Mouse (Mus musculus) lung, adult 10 weeks (tissue): ENCODE measurements around the gene Olfr924. TPM values are rescaled to one million over a fixed set of nuclear protein-coding genes. Genes with fewer than 3 reads are reported as not detected.

Experiments used
- polyA plus RNA-seq: library from polyadenylated mRNA; stranded (reverse); fragments of 350-450 nt; fragmentation: Illumina TruSeq; extraction: RNeasy Lipid Tissue Mini Kit (QIAGEN cat#74804); gene quantifications from one replicate; pipeline ENCODE4 v1.2.3, GENCODE M21; 2014; ENCODE audit warnings: low read depth, low replicate concordance; ENCODE audit not compliant: insufficient read depth

Olfr924 gene
- not detected for polyA plus RNA-seq

DNA sequence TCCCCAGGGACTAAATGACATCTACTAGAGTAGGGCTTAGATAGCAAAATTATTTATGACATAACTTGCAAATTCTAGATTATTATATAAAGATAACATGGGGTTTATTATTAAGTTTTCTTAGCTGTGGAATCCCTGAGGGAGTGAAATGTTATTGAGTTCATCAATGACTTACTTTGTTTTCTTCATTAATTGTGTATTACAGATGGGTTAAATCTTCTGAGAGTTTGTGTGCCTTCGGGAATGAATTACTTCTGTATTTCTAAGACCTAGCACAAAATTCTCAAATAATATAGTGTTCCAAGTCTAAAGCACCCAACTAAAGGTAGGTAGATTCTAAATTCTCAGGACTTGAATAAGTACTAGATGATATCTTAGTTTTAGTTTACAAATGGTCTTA is at the start of gene Olfr924:
Gene Olfr924, plus strand, starts transcription at position 301 of the 400 bp plus-strand sequence.

DNA sequence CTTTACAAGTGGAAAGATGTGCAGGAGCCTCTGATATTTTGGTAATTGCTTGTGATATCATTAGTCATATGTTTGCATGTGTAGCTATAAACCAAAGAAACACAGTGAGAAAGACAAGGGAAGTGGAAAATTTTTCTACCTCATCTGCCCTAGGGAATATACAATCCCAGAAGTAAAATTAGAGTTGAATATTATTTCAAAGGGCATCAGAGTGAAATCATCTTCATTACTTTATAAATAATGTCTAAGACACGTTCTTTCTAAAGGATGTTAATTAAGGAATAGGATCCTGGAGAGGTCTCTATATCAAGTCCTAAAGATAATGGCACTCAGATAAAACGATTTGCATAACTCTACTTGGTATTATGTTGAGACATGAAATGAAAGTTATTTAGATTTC is 29.9 kb upstream of the Olfr924 start, which contains the start of gene Olfr922:
Gene Olfr922, plus strand, starts transcription at position 301 of the 400 bp plus-strand sequence.

GRCm38 (mm10) chr9:38826245-38826644 is 18.0 kb upstream of the Olfr924 start, which contains the start of gene Olfr923:
Gene Olfr923, plus strand, starts transcription at chr9:38826545.

DNA sequence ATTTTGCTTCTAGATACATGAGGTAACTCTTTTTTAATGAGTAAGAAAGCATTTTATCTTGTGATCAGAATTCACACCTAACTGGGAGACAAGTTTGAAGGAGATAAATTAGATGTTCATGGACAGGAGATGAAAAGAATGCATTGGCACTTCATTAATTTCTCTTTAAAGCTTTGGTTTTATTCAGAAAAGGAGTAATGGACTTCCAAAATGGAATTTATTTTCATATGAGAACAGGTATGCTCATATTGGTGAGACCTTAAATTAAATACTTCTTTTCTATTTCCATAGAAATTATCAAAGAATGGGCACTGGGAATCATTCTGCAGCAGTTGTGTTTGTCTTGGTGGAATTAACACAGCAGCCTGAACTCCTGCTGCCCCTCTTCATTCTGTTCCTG is 10.5 kb downstream of the Olfr924 start, which contains the start of gene Olfr26:
Gene Olfr26, plus strand, starts transcription at position 301 of the 400 bp plus-strand sequence.

DNA sequence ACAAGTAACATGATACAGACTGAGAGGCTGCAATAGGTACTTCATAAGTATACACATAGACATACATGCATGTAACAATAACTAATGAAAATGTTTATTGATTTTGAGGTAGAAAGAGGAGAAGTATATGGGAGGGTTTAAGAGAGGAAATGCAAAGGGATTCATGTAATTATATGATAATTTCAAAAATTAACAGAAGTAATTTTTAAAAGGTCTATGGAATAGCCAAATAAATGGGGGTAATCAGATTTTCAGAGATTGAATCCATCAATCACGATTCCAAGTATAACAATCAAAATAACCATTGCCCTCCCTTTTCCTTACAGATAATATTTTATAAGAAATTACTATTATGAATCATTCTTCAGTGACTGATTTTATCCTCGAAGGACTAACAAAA is 32.6 kb downstream of the Olfr924 start, which contains the start of gene Olfr926:
Gene Olfr926, plus strand, starts transcription at position 301 of the 400 bp plus-strand sequence.

Other genes with a start within 250 kb of the Olfr924 start
- not detected for gene Olfr914, start 239.3 kb upstream of the Olfr924 start, polyA plus RNA-seq
- gene Olfr916, start 184.6 kb upstream of the Olfr924 start, polyA plus RNA-seq, result not detected
- not detected for gene Olfr917, start 178.6 kb upstream of the Olfr924 start, polyA plus RNA-seq
- not detected for gene Olfr918, start 169.8 kb upstream of the Olfr924 start, polyA plus RNA-seq
- gene Olfr919, start 140.8 kb upstream of the Olfr924 start, polyA plus RNA-seq, result not detected
- 27.1 TPM for gene Vwa5a, start 126.2 kb upstream of the Olfr924 start, polyA plus RNA-seq
- gene Olfr920, start 92.2 kb upstream of the Olfr924 start, polyA plus RNA-seq, result 0.10 TPM
- gene Olfr921, start 71.4 kb upstream of the Olfr924 start, polyA plus RNA-seq, result not detected
- gene Olfr922, start 29.8 kb upstream of the Olfr924 start, polyA plus RNA-seq, result not detected
- not detected for gene Olfr923, start 17.9 kb upstream of the Olfr924 start, polyA plus RNA-seq
- gene Olfr26, start 10.6 kb downstream of the Olfr924 start, polyA plus RNA-seq, result not detected
- not detected for gene Olfr926, start 32.7 kb downstream of the Olfr924 start, polyA plus RNA-seq
- gene Olfr930, start 85.4 kb downstream of the Olfr924 start, polyA plus RNA-seq, result not detected
- gene Olfr933, start 127.9 kb downstream of the Olfr924 start, polyA plus RNA-seq, result not detected
- gene Olfr934, start 143.9 kb downstream of the Olfr924 start, polyA plus RNA-seq, result not detected
- not detected for gene Olfr935, start 155.2 kb downstream of the Olfr924 start, polyA plus RNA-seq
- not detected for gene Olfr146, start 178.9 kb downstream of the Olfr924 start, polyA plus RNA-seq
- gene Olfr937, start 220.5 kb downstream of the Olfr924 start, polyA plus RNA-seq, result not detected
- not detected for gene Olfr938, start 234.4 kb downstream of the Olfr924 start, polyA plus RNA-seq